Mouse (Mus musculus): ENCODE measurements at regions not wholly inside any gene's neighbourhood (a gene's known extent, or its start where the extent isn't known, plus 50 kb on each side); places are given as distances from the start of the nearest gene placed in this dataset.
A peak's percentile ranks its signal among the peaks of the same experiment; 100 is the strongest.

DNA sequence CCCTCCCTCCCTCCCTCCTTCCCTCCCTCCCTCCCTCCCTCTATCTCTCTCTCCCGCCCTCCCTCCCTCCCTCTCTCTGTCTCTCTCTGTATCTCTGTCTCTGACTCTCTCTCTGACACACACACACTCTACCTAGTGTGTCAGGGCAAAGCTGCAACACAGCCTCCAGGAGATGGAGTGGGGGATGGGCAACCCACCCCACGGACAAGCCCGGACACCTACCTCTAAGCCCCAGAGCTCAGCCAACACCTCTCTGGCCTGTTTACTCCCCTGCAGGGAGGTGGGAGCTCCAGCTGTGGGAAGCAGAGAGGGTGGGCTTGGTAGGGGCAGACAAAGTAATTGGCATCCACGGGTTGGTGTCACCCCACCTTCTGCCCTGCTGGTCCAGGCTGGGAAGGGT is 109.7 kb upstream of the Lhx1 start:
- Histone ChIP-seq H3K9me3 (no peaks in the 10 kb centered on the region), H3K27ac (replicated peaks) (no peak overlapping the region), H3K4me2 (no peak overlapping the region), H3K27me3 (peaks cover 60% of the 10 kb centered on the region), H3K9ac (no peak overlapping the region), H3K4me1 (replicated peaks) (peaks cover 31% of the 10 kb centered on the region), H3K36me3 (no peaks in the 10 kb centered on the region), H3K4me3 (no peak overlapping the region)
- WGBS: 41% methylated on average over 3 of the region's 4 CpGs
- no peak for ATAC-seq (ENCODE audit: low read depth)

DNA sequence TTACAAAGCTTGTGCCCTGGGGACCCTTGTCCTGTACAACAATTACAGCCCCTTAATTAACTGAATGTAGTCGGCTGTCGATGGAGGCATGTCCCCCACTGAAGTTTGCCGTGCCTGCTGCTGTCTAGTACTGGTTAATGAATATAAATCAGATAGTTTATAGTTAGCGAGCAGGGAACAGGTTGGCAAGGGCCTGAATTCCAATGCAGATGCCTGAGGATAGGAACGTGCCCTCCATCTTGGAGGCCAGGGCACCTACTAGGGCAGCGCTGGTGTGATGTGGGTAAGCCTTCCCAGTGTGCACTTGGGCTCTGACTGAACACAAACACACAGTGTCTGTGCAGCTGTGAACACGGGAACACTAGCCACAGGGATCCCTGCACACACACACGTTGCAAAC is 108.0 kb upstream of the Lhx1 start:
- ATAC-seq (ENCODE audit: low read depth): no peak
- Histone ChIP-seq H3K4me3 (no peak overlapping the region), H3K27me3 (peaks cover 54% of the 10 kb centered on the region), H3K36me3 (no peaks in the 10 kb centered on the region), H3K27ac (replicated peaks) (no peak overlapping the region), H3K4me1 (replicated peaks) (peaks cover 26% of the 10 kb centered on the region), H3K9ac (no peak overlapping the region), H3K9me3 (no peaks in the 10 kb centered on the region), H3K4me2 (no peak overlapping the region)
- 45% methylated on average over 8 of the region's 8 CpGs for WGBS

DNA sequence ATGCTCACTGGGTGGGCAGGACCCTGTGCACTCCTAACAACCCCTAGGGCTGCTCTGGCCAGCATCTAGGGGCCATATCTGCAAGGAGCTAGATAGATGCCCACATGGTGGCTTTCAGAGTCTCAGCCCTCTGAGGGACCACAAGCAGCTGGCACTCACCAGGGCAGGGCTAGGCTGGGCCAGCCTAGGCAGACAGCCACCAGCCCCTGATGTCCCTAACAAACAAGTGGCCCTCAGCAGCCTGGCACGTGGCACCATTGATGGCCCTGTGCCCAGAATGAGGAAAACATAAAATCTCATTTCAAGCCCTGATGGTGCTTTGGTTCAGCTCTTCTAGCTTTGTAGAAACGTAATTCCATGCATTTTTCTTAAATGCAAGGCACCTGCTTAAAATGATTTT is 102.8 kb upstream of the Lhx1 start:
- Histone ChIP-seq H3K4me2 (no peak overlapping the region), H3K4me1 (replicated peaks) (peaks cover 5% of the 10 kb centered on the region; the same call in 1 of the 2 replicates), H3K27ac (replicated peaks) (no peak overlapping the region), H3K9ac (no peak overlapping the region), H3K27me3 (peaks cover 55% of the 10 kb centered on the region), H3K9me3 (no peaks in the 10 kb centered on the region), H3K36me3 (no peaks in the 10 kb centered on the region), H3K4me3 (no peak overlapping the region)
- WGBS: 49% methylated on average over 2 of the region's 2 CpGs
- no peak; the same call in 1 of the 2 replicates for ATAC-seq (ENCODE audit: low read depth)

DNA sequence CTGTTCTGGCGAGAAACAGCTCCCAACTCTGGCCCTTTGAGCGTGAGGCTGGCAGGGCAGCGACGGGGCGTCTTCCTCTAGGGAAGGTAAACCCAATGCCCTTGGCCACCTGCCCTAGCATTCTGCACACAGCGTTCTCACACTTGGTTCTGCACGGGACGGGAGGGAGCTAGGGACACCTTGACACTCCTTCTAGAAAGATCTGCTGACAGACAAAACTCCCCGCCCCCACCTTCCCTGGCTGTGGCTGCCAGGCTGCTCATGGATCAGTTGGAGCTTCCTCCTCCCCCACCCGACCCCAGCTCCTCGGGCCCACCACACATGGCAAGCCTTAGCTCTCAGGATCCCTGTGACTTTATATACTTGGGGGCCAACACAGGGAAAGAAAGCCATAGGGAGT is 102.3 kb upstream of the Lhx1 start:
- H3K36me3 ChIP-seq: no peaks in the 10 kb centered on the region
- H3K27me3 ChIP-seq: peaks cover 55% of the 10 kb centered on the region
- no peak overlapping the region for H3K9ac ChIP-seq
- H3K27ac ChIP-seq (replicated peaks): no peak overlapping the region
- no peak overlapping the region for H3K4me3 ChIP-seq
- H3K9me3 ChIP-seq: no peaks in the 10 kb centered on the region
- peaks cover 4% of the 10 kb centered on the region; the same call in 1 of the 2 replicates for H3K4me1 ChIP-seq (replicated peaks)
- no peak for ATAC-seq (ENCODE audit: low read depth)
- WGBS: 76% methylated on average over 11 of the region's 11 CpGs
- no peak overlapping the region for H3K4me2 ChIP-seq

DNA sequence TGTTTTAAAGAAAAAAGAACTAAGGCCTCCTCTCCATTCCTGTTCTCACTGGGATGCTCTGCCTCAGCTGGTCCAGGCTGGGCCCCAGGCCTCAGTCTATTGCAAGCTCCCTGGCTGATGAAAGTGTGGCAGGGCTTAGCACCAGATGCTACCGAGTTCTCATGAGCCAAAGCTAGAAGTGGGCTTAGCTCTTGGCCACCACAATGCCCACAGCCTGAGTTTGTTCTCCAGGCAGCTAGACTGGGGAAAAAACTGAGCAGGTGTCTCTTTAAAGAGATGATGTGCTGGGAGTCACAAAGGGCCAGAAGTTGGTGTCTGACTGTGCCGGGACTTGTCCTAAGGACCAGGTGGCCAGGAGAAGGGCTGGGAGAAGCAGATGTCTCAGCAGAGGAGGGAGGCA is 101.9 kb upstream of the Lhx1 start:
- WGBS: 65% methylated on average over 2 of the region's 2 CpGs
- H3K4me1 ChIP-seq (replicated peaks): peaks cover 4% of the 10 kb centered on the region; the same call in 1 of the 2 replicates
- H3K27ac ChIP-seq (replicated peaks): no peak overlapping the region
- H3K9ac ChIP-seq: no peak overlapping the region
- no peaks in the 10 kb centered on the region for H3K36me3 ChIP-seq
- H3K9me3 ChIP-seq: no peaks in the 10 kb centered on the region
- no peak overlapping the region for H3K4me3 ChIP-seq
- no peak for ATAC-seq (ENCODE audit: low read depth)
- H3K27me3 ChIP-seq: peaks cover 58% of the 10 kb centered on the region
- H3K4me2 ChIP-seq: no peak overlapping the region

DNA sequence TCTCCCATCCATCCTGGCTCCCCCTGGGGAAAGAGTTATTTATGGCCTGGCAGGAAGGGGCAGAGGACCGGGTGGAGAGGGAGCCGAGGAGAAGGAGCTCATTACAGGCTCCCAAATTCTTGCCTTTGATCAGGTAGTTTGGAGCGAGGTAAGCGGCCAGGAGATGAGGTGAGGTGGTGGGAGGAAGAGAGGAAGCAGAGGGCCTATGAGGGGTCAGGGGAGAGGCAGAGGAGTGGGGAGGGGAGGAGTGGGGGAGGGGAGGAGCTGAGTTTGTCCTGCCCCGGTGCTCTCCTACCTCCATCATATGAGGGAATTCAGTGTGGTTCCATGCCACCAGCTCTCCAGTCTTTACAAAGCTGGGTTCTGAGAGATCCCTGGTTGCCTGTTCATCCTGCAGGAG is 98.8 kb upstream of the Lhx1 start:
- Histone ChIP-seq H3K36me3 (no peaks in the 10 kb centered on the region), H3K27ac (replicated peaks) (no peak overlapping the region), H3K27me3 (peaks cover 45% of the 10 kb centered on the region), H3K9me3 (no peaks in the 10 kb centered on the region), H3K4me3 (no peak overlapping the region), H3K9ac (no peak overlapping the region), H3K4me1 (replicated peaks) (peaks cover 4% of the 10 kb centered on the region; the same call in 1 of the 2 replicates), H3K4me2 (no peak overlapping the region)
- 6% methylated on average over 5 of the region's 5 CpGs for WGBS
- no peak for ATAC-seq (ENCODE audit: low read depth)

DNA sequence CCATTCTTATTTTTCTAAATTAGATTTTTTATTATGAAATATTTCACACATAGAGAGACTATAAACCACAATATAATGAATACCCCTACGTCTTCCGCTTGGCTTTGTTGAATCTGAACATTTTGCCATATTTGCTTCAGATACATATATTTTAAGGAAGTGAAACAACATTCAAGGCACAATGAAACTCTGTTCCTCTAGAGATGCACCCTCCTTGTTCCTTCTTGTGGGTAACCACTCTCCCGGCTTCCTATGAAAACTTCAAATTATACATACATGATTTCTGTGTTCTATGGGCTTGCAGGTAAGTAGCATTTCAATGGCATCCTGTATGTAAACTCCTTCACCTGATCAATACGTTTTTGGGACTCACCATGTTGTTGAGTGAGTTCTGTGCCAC is 94.4 kb upstream of the Lhx1 start:
- no peaks in the 10 kb centered on the region for H3K4me1 ChIP-seq (replicated peaks)
- no peak overlapping the region for H3K9ac ChIP-seq
- 87% methylated on average over 4 of the region's 4 CpGs for WGBS
- H3K9me3 ChIP-seq: no peaks in the 10 kb centered on the region
- H3K36me3 ChIP-seq: no peaks in the 10 kb centered on the region
- H3K27me3 ChIP-seq: peaks cover 30% of the 10 kb centered on the region
- H3K27ac ChIP-seq (replicated peaks): no peak overlapping the region
- no peak overlapping the region for H3K4me3 ChIP-seq
- H3K4me2 ChIP-seq: no peak overlapping the region
- no peak for ATAC-seq (ENCODE audit: low read depth)

DNA sequence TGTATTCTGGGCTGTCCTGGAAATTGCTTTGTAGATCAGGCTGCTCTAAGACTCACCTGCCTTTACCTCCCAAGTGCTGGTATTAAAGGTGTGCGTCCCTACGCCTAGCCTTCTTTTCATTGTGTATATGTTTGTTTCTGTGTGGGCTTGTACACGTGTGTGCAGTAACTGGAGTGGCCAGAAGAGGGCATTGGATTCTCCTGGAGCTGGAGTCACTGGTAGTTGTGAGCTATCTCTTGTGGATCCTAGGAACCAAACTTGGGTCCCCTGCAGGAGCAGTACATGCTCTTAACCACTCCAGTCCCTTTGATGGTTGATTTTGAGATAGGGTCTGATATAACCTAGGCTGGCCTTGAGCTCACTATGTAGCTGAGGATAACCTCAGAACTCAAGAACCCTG is 93.2 kb upstream of the Lhx1 start:
- Histone ChIP-seq H3K27me3 (peaks cover 33% of the 10 kb centered on the region), H3K9ac (no peak overlapping the region), H3K9me3 (no peaks in the 10 kb centered on the region), H3K36me3 (no peaks in the 10 kb centered on the region), H3K4me2 (no peak overlapping the region), H3K27ac (replicated peaks) (no peak overlapping the region), H3K4me3 (no peak overlapping the region), H3K4me1 (replicated peaks) (no peaks in the 10 kb centered on the region)
- WGBS: 83% methylated on average over 3 of the region's 3 CpGs
- ATAC-seq (ENCODE audit: low read depth): no peak

DNA sequence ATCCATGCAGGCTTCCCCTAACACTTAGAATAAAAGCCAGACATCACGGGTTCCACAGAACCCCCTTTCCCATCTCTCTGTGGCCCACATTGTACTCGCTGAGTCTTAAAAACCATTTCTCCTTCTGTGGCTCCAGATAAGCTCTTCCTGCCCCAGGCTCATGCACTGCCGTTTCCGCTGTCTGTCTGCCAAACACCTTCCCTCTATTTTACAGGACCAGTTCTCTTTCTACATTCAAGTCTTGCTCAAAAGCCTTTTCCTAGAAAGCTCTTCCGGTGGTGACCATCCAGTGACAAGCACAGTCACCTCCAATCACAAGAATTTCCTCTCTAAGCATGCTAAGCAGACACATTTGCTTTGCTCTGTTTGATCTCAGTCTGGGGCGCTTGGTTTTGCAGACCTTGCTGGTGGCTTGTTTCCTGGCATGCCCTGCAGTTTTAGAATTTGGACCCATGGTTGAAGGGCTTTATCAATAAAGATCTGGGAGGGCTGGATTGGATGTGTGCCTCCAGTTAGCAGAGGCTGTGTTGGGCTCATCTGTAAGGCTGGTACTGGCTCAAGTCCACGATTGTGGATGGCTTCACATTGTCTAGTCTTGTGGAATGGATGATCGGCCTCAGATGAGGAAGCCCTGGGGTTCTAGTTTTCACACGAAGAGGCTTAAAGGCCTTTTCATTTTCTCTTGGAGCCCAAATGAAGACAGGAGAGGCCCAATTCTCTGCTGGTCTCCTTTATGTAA is 87.8 kb upstream of the Lhx1 start:
- Histone ChIP-seq H3K4me1 (replicated peaks) (peaks cover 22% of the 10 kb centered on the region), H3K27ac (replicated peaks) (no peak overlapping the region), H3K9me3 (no peaks in the 10 kb centered on the region), H3K4me3 (no peak overlapping the region), H3K4me2 (no peak overlapping the region), H3K9ac (no peak overlapping the region), H3K27me3 (peaks cover 53% of the 10 kb centered on the region), H3K36me3 (no peaks in the 10 kb centered on the region)
- no peak for ATAC-seq (ENCODE audit: low read depth)
- 85% methylated on average over 9 of the region's 9 CpGs for WGBS

DNA sequence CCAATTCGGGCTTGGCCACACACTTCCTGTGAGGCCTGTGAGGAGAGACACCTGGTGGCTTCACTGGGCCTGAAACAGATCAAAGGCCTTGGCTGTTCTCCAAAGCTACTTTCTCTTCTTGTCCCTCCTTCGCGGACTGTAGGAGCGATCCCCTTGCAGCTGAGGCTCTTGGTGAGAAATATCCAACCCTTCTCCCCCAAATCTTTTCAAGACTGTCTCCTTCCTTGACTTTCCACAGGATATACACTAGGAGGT is 86.2 kb upstream of the Lhx1 start:
- H3K9ac ChIP-seq: no peak overlapping the region
- H3K4me1 ChIP-seq (replicated peaks): peaks cover 25% of the 10 kb centered on the region
- no peak overlapping the region for H3K4me2 ChIP-seq
- 67% methylated on average over 4 of the region's 4 CpGs for WGBS
- H3K4me3 ChIP-seq: no peak overlapping the region
- no peak for ATAC-seq (ENCODE audit: low read depth)
- H3K9me3 ChIP-seq: no peaks in the 10 kb centered on the region
- H3K27ac ChIP-seq (replicated peaks): peak overlapping the region; percentile 64
- H3K27me3 ChIP-seq: peaks cover 69% of the 10 kb centered on the region
- no peaks in the 10 kb centered on the region for H3K36me3 ChIP-seq

DNA sequence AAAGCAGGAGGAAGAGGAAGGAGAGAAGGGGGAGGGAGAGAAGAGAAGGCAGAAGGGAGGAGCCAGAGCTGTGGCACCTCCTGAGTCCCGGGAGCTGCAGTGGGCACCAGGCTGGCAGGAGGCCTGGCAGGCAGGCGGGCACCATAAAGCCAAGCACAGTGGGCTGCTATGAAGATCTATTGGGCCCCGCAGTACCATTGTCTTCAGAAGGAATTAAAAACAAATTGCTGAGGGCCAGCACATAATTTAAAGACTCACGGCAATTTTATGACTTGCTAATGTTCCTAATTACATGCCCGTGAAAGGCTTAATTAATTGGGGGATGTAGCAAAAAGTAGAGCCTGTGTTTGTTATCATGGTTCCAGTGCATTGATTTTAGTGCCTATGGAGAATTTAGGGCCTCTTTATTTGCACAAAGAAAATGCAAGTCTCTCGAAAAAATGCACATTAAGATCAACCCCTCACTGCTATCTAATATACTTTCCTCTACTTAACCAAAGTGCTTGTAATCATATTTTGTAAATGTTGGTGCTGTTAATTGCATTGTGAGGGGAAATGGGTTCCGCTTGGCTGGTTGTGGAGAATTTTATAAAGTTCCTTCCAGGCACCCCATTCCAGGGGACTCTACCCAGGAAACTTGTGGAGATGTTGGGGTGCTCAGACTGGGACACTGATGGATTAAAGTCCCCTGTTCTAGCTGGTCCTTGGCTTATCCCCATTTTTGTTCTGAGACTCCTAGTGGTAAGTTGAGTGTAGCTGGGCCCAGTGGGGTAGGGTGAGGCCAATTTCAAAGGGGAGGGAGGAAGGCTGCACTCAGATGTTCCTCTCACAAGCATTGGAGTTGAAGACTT is 85.7 kb upstream of the Lhx1 start:
- peaks cover 74% of the 10 kb centered on the region for H3K27me3 ChIP-seq
- peaks cover 25% of the 10 kb centered on the region for H3K4me1 ChIP-seq (replicated peaks)
- ATAC-seq (ENCODE audit: low read depth): peak; percentile 95
- peak overlapping the region; percentile 84 for H3K27ac ChIP-seq (replicated peaks)
- no peak overlapping the region for H3K4me2 ChIP-seq
- H3K9me3 ChIP-seq: no peaks in the 10 kb centered on the region
- WGBS: 19% methylated on average over 7 of the region's 7 CpGs
- no peaks in the 10 kb centered on the region for H3K36me3 ChIP-seq
- no peak overlapping the region for H3K9ac ChIP-seq
- H3K4me3 ChIP-seq: no peak overlapping the region

DNA sequence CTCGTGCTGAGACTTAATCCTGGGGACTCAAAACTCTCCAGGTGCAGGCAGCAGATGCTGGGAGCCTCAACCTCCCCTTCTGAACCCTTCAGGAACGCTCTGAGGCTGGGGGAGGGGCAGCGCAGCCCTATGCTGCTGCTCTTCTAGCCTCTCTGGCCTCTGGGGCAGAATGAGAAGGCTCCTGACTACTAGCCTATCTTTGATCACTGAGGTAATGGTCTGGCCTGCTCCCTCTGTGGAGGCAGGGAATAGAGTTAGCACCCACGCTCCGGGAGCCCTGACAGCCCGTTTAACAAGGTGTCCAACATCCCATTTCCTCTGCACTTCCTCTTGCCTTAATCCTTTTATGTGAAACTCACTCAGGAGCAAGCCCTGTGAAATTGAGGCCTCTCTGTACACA is 79.4 kb upstream of the Lhx1 start:
- Histone ChIP-seq H3K9me3 (no peaks in the 10 kb centered on the region), H3K27ac (replicated peaks) (no peak overlapping the region), H3K27me3 (peaks cover 90% of the 10 kb centered on the region), H3K36me3 (no peaks in the 10 kb centered on the region), H3K4me2 (no peak overlapping the region), H3K4me1 (replicated peaks) (peaks cover 20% of the 10 kb centered on the region), H3K9ac (no peak overlapping the region), H3K4me3 (no peak overlapping the region)
- WGBS: 14% methylated on average over 6 of the region's 6 CpGs
- no peak for ATAC-seq (ENCODE audit: low read depth)
